Mouse (Mus musculus): ENCODE results near the gene Kpna3.

- TF ChIP-seq CTCF (IDR thresholded peaks at IDR 0.05; ENCODE audit: low read depth) (no peak), EP300 (IDR thresholded peaks at IDR 0.05; ENCODE audit: low read depth) (no peak)
Measured at GRCm38 (mm10) chr14:61321200-61321599, 118.5 kb downstream of the Kpna3 start.

Data from liver, embryonic 14.5 days (tissue).